Mouse (Mus musculus) heart, postnatal 14 days (tissue): Measurements from ENCODE around the gene Mthfd1l. TPM values are rescaled to one million over a fixed set of nuclear protein-coding genes. Genes with fewer than 3 reads are reported as not detected.

Experiments used
- DNase-seq, 2 experiments: peaks; one replicate each; pipeline ENCODE4 v3.0.0; 2021 to 2022
- intact Hi-C: fragments of 180-260 bp; cut with DNase I; formaldehyde crosslinking; loops from one replicate; pipeline ENCODE4 v1.15.1; 2025
- total RNA-seq, 2 experiments: library from RNA; stranded (reverse); gene quantifications; 2 replicates each; pipeline ENCODE4 v1.2.3; 2021

Mthfd1l gene
- total RNA-seq, 2 experiments from 2014 or later, result 1.5 to 1.7 TPM

GRCm38 (mm10) chr10:3975898-3976622 is 3.1 kb downstream of the Mthfd1l start:
- intact Hi-C loops, result no loop called here
- no peak for DNase-seq

- no peak for DNase-seq
- intact Hi-C loops, result no loop called here
Observed at GRCm38 (mm10) chr10:3976623-3977010, 3.7 kb downstream of the Mthfd1l start.

GRCm38 (mm10) chr10:3978326-3978725 is 5.4 kb downstream of the Mthfd1l start:
- DNase-seq, result no peak
- intact Hi-C loops, result no loop called here

GRCm38 (mm10) chr10:3978792-3979488 is 6.0 kb downstream of the Mthfd1l start:
- DNase-seq, result peak in 1 of 2 experiments; percentile 27
- intact Hi-C loops, result no loop called here

GRCm38 (mm10) chr10:3980231-3980630 is 7.3 kb downstream of the Mthfd1l start:
- intact Hi-C loops, result no loop called here
- DNase-seq, result no peak

- intact Hi-C loops, result loop anchor here (10.0 kb wide), 1 partner anchor 384 kb away; no protein-coding TSS in a partner anchor
- DNase-seq, result no peak
Observed at GRCm38 (mm10) chr10:3990295-3990883, 17.5 kb downstream of the Mthfd1l start.

GRCm38 (mm10) chr10:3993365-3994102 is 20.6 kb downstream of the Mthfd1l start:
- DNase-seq, result no peak

GRCm38 (mm10) chr10:3995277-3995676 is 22.4 kb downstream of the Mthfd1l start:
- intact Hi-C loops, result loop anchor here (5.0 to 10.0 kb wide), 3 partner anchors 92 to 380 kb away; no protein-coding TSS in a partner anchor
- no peak for DNase-seq

More at GRCm38 (mm10) chr10:3993365-3994102, 20.6 kb downstream of the Mthfd1l start:
- intact Hi-C loops, result loop anchor here (10.0 kb wide), 1 partner anchor 381 kb away; no protein-coding TSS in a partner anchor

GRCm38 (mm10) chr10:3996170-3996876 is 23.4 kb downstream of the Mthfd1l start:
- intact Hi-C loops, result loop anchor here (2.0 to 10.0 kb wide), 4 partner anchors 91 to 378 kb away; no protein-coding TSS in a partner anchor

GRCm38 (mm10) chr10:3997851-3998426 is 25.0 kb downstream of the Mthfd1l start:
- intact Hi-C loops, result loop anchor here (2.0 to 10.0 kb wide), 4 partner anchors 89 to 377 kb away; no protein-coding TSS in a partner anchor
- peak in 1 of 2 experiments; percentile 35 for DNase-seq

More at GRCm38 (mm10) chr10:3996170-3996876, 23.4 kb downstream of the Mthfd1l start:
- peak; percentile 71 to 76 for DNase-seq

GRCm38 (mm10) chr10:4002711-4003110 is 29.8 kb downstream of the Mthfd1l start:
- intact Hi-C loops, result no loop called here
- no peak for DNase-seq

- DNase-seq, result no peak
- intact Hi-C loops, result no loop called here
Observed at GRCm38 (mm10) chr10:4005191-4005590, 32.3 kb downstream of the Mthfd1l start.

GRCm38 (mm10) chr10:4006296-4007015 is 33.5 kb downstream of the Mthfd1l start:
- intact Hi-C loops, result no loop called here
- peak in 1 of 2 experiments; percentile 48 for DNase-seq

GRCm38 (mm10) chr10:4022628-4023303 is 49.8 kb downstream of the Mthfd1l start:
- no peak for DNase-seq
- intact Hi-C loops, result no loop called here

- intact Hi-C loops, result no loop called here
- DNase-seq, result peak; percentile 37 to 55
Observed at GRCm38 (mm10) chr10:4026616-4027015, 53.7 kb downstream of the Mthfd1l start.

- intact Hi-C loops, result no loop called here
- no peak for DNase-seq
Observed at GRCm38 (mm10) chr10:4027466-4027865, 54.5 kb downstream of the Mthfd1l start.

- intact Hi-C loops, result no loop called here
- DNase-seq, result peak; percentile 38 to 44
Observed at GRCm38 (mm10) chr10:4028851-4029442, 56.0 kb downstream of the Mthfd1l start.

GRCm38 (mm10) chr10:4033761-4034160 is 60.8 kb downstream of the Mthfd1l start:
- intact Hi-C loops, result no loop called here
- no peak for DNase-seq
